Mouse (Mus musculus) liver, embryonic 14.5 days (tissue): ENCODE measurements around the gene Dolk. TPM values are rescaled to one million over a fixed set of nuclear protein-coding genes. Genes with fewer than 3 reads are reported as not detected.

ENCODE experiments used
- ATAC-seq: fragments of 200-750 bp; cut with Nextera tagmentation; 2 replicates; pipeline ENCODE4 v1.8.0; 2017; ENCODE audit warnings: moderate number of reproducible peaks, mild to moderate bottlenecking, moderate library complexity; ENCODE audit not compliant: insufficient read depth
- DNase-seq, 3 experiments: peaks; one replicate each; pipeline ENCODE4 v3.0.0-alpha.2; 2012 to 2013; ENCODE audit warnings: low read depth in 3 of 3, low spot score in 3 of 3
- H3K27ac ChIP-seq: fragments of 300-500 bp; sonication (generic); 2 replicates; pipeline ENCODE4 v1.5.1; 2014; ENCODE audit warnings: moderate library complexity, mild to moderate bottlenecking, control low read depth, inconsistent platforms
- H3K27me3 ChIP-seq: fragments of 300-500 bp; sonication (generic); 2 replicates; pipeline ENCODE4 v1.6.1; 2014; ENCODE audit warnings: mild to moderate bottlenecking, low read length, moderate library complexity; ENCODE audit not compliant: control insufficient read depth, insufficient read depth
- H3K36me3 ChIP-seq: fragments of 300-500 bp; sonication (generic); replicated peaks from 2 replicates; pipeline ENCODE4 v1.6.1; 2014; ENCODE audit warnings: low read depth; ENCODE audit not compliant: control insufficient read depth, insufficient read depth
- H3K4me1 ChIP-seq, 2 experiments: fragments of 200-500 bp in 1 of 2; fragments of 300-500 bp in 1 of 2; sonication (generic) in 1 of 2; replicated peaks; 2 replicates each; pipeline ENCODE4 v1.6.1; 2012 to 2014; ENCODE audit warnings: antibody characterized with exemption in 1 of 2, inconsistent platforms in 1 of 2, low read length in 1 of 2; ENCODE audit not compliant: control insufficient read depth in 2 of 2, insufficient read depth in 2 of 2
- H3K4me2 ChIP-seq: fragments of 300-500 bp; sonication (generic); 2 replicates; pipeline ENCODE4 v1.6.1; 2014; ENCODE audit warnings: low read depth, mild to moderate bottlenecking, control low read depth, moderate library complexity
- H3K4me3 ChIP-seq, 2 experiments: fragments of 200-500 bp in 1 of 2; fragments of 300-500 bp in 1 of 2; sonication (generic) in 1 of 2; 2 replicates each; pipeline ENCODE4 v1.5.1; 2012 to 2014; ENCODE audit warnings: low read depth in 2 of 2, low read length in 2 of 2, mild to moderate bottlenecking in 2 of 2, control low read depth in 1 of 2, inconsistent platforms in 1 of 2, moderate library complexity in 1 of 2; ENCODE audit not compliant: insufficient read depth in 1 of 2
- H3K9ac ChIP-seq: fragments of 300-500 bp; sonication (generic); replicated peaks from 2 replicates; pipeline ENCODE4 v1.6.1; 2014; ENCODE audit warnings: mild to moderate bottlenecking, control low read depth, moderate library complexity
- H3K9me3 ChIP-seq: fragments of 300-500 bp; sonication (generic); 2 replicates; pipeline ENCODE4 v1.6.1; 2016; ENCODE audit warnings: low read length, mixed read lengths; ENCODE audit not compliant: control insufficient read depth
- CTCF ChIP-seq: IDR thresholded peaks from 2 replicates; pipeline ENCODE4 v1.5.1; 2016; ENCODE audit warnings: antibody characterized with exemption, low read depth, control low read depth
- EP300 ChIP-seq: IDR thresholded peaks from 2 replicates; pipeline ENCODE4 v1.6.1; 2016; ENCODE audit warnings: antibody characterized with exemption, low read depth
- WGBS: fragments of 180-500 bp; shearing (Covaris S2); extraction: QIAGEN DNeasy Blood & Tissue Kit; methylation state at CpG from one replicate; pipeline ENCODE4 v1.1.7; 2014; ENCODE audit not compliant: insufficient replicate concordance; 5-methylcytosine and 5-hydroxymethylcytosine counted together
- polyA plus RNA-seq, 2 experiments: library from polyadenylated mRNA; depleted of rRNA in 1 of 2; stranded (reverse) in 1 of 2; unstranded in 1 of 2; fragments of >200 nt; fragmentation: Nextera tagmentation in 1 of 2; extraction: Ambion mirVana in 1 of 2; gene quantifications; 2 replicates each; pipeline versions ENCODE4 v1.2.1 to v1.2.3; 2012 to 2014

Gene Dolk
- polyA plus RNA-seq, 2 experiments: 4.6 to 11.4 TPM

DNA sequence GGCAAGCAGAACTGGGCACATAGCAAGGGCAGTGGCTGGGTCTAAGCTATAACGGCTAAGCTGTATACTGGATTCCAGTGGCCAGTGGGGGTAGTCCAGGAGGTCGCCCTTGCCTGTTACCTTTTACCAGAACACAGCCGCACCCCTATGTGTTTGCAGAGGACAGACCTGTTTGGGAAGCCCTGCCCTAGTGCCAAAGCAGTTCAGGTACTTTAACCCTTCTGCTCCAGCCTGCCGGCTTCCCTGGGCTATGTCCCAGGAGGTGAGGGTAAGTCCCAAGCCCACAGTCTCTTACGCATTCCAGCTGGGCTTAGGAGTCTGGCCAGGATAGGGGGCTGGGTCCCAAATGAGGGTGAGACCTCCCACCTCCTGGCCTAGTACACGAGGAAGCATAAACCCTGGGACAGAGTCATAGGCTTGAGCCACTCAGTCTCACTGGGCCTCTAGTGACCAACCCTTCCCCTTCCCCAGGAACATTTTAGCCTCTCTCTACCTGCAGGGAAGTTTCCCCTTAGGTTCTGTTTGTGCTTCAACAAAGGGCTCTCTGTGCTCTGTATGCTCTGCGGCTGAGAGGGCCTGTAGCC lies 41.4 kb downstream of the Dolk start:
- H3K4me3 ChIP-seq: no peak overlapping the region
- H3K9ac ChIP-seq: no peak overlapping the region
- 71% methylated on average over 7 of the region's 7 CpGs for WGBS
- TF ChIP-seq EP300: no peak
- no peak for TF ChIP-seq CTCF
- H3K4me2 ChIP-seq: no peak overlapping the region
- H3K36me3 ChIP-seq: peaks cover 16% of the 10 kb centered on the region
- H3K9me3 ChIP-seq: no peaks in the 10 kb centered on the region
- no peaks in the 10 kb centered on the region for H3K27me3 ChIP-seq
- DNase-seq (no peak), ATAC-seq (no peak)
- peaks cover under 1 to 12% of the 10 kb centered on the region in 2 experiments for H3K4me1 ChIP-seq
- no peak overlapping the region for H3K27ac ChIP-seq

DNA sequence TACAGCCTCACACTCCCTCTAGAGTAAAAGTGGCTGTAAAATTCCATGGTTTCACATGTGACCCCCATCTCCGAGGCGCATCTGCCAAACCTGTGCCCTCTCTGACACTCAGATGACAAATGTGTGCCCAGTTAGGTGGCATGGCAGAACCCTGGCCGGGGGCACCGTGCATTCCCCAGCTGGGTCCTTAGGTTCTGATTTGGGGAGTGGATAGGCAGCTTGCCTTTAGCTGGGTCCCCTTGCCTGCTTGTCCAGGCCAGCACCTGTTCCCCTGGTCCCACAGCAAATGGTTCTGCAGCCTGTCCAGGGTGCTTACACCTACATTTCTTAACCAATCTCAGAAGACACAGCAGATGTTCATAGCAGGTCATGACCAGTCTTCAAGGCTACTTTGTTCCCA lies 42.7 kb downstream of the Dolk start:
- Histone ChIP-seq H3K27me3 (no peaks in the 10 kb centered on the region), H3K4me3 (no peak overlapping the region), H3K27ac (no peak overlapping the region), H3K9me3 (no peaks in the 10 kb centered on the region), H3K9ac (no peak overlapping the region), H3K36me3 (peaks cover 16% of the 10 kb centered on the region), H3K4me1 (peaks cover 12 to 24% of the 10 kb centered on the region in 2 experiments), H3K4me2 (no peak overlapping the region)
- TF ChIP-seq EP300: no peak
- no peak for TF ChIP-seq CTCF
- ATAC-seq: no peak
- 92% methylated on average over 4 of the region's 4 CpGs for WGBS
- no peak for DNase-seq

GRCm38 (mm10) chr2:30242509-30242908 lies 43.6 kb downstream of the Dolk start:
- Histone ChIP-seq H3K9me3 (no peaks in the 10 kb centered on the region), H3K4me1 (peaks cover 12 to 27% of the 10 kb centered on the region in 2 experiments), H3K4me2 (no peak overlapping the region), H3K27me3 (no peaks in the 10 kb centered on the region), H3K27ac (no peak overlapping the region), H3K36me3 (peaks cover 16% of the 10 kb centered on the region), H3K9ac (no peak overlapping the region), H3K4me3 (no peak overlapping the region)
- TF ChIP-seq CTCF (no peak), EP300 (no peak)
- 62% methylated on average over 4 of the region's 4 CpGs for WGBS
- no peak for DNase-seq
- ATAC-seq: no peak

- DNase-seq: no peak
- Histone ChIP-seq H3K4me3 (peak within 1 kb of the TSS; percentile 11 to 84), H3K9me3 (no peaks in the 10 kb centered on the region), H3K9ac (peak within 1 kb of the TSS; percentile 83), H3K4me2 (peak within 1 kb of the TSS; percentile 94), H3K27me3 (no peaks in the 10 kb centered on the region), H3K36me3 (peaks cover 16% of the 10 kb centered on the region), H3K4me1 (peaks cover 12 to 31% of the 10 kb centered on the region in 2 experiments), H3K27ac (peak within 1 kb of the TSS; percentile 53)
- WGBS: 73% methylated on average over 2 of the region's 2 CpGs
- no peak for TF ChIP-seq CTCF
- no peak for TF ChIP-seq EP300
- ATAC-seq: no peak
Measured at GRCm38 (mm10) chr2:30240267-30240666, 45.9 kb downstream of the Dolk start, which contains the start of gene Gm28035. TSS of gene Gm28035 (plus strand) at chr2:30240567.

GRCm38 (mm10) chr2:30239777-30240176 lies 46.4 kb downstream of the Dolk start:
- peak in 2 of 3 experiments; percentile 33 to 35 for DNase-seq
- Histone ChIP-seq H3K4me2 (peak overlapping the region; percentile 94), H3K27me3 (no peaks in the 10 kb centered on the region), H3K36me3 (peaks cover 16% of the 10 kb centered on the region), H3K4me3 (peak overlapping the region; percentile 11 to 84), H3K9ac (peak overlapping the region; percentile 83), H3K4me1 (peaks cover 12 to 31% of the 10 kb centered on the region in 2 experiments), H3K9me3 (no peaks in the 10 kb centered on the region), H3K27ac (peak overlapping the region; percentile 53)
- TF ChIP-seq EP300 (no peak), CTCF (no peak)
- 28% methylated on average over 4 of the region's 4 CpGs for WGBS
- ATAC-seq: peak; percentile 21
